Mouse (Mus musculus) limb, embryonic 12.5 days (tissue): ENCODE measurements around the gene Wdr46. TPM values are rescaled to one million over a fixed set of nuclear protein-coding genes. Genes with fewer than 3 reads are reported as not detected.
"Not testable (repeated sequence)": the region's sequence is repeated elsewhere in the genome, so short reads cannot be mapped to it uniquely, and the experiment has no call there.

ENCODE experiments used
- ATAC-seq: fragments of 200-750 bp; cut with Nextera tagmentation; 2 replicates; pipeline ENCODE4 v1.8.0; 2017; ENCODE audit warnings: low read depth, moderate TSS enrichment; ENCODE audit not compliant: insufficient number of reproducible peaks, insufficient read depth, low FRiP score, low TSS enrichment
- H3K27ac ChIP-seq: fragments of 300-500 bp; sonication (generic); 2 replicates; pipeline ENCODE4 v1.5.1; 2016; ENCODE audit warnings: mild to moderate bottlenecking, moderate library complexity
- H3K27me3 ChIP-seq: fragments of 300-500 bp; sonication (generic); 2 replicates; pipeline ENCODE4 v1.6.1; 2016; ENCODE audit warnings: mild to moderate bottlenecking, moderate library complexity
- H3K36me3 ChIP-seq: fragments of 300-500 bp; sonication (generic); 2 replicates; pipeline ENCODE4 v1.6.1; 2016; ENCODE audit warnings: mild to moderate bottlenecking, moderate library complexity
- H3K4me1 ChIP-seq: fragments of 300-500 bp; sonication (generic); replicated peaks from 2 replicates; pipeline ENCODE4 v1.6.1; 2016
- H3K4me2 ChIP-seq: fragments of 300-500 bp; sonication (generic); 2 replicates; pipeline ENCODE4 v1.6.1; 2016; ENCODE audit warnings: mild to moderate bottlenecking, moderate library complexity
- H3K4me3 ChIP-seq: fragments of 300-500 bp; sonication (generic); replicated peaks from 2 replicates; pipeline ENCODE4 v1.5.1; 2016; ENCODE audit warnings: mild to moderate bottlenecking
- H3K9ac ChIP-seq: fragments of 300-500 bp; sonication (generic); replicated peaks from 2 replicates; pipeline ENCODE4 v1.6.1; 2016; ENCODE audit warnings: mild to moderate bottlenecking, moderate library complexity
- H3K9me3 ChIP-seq: fragments of 300-500 bp; sonication (generic); 2 replicates; pipeline ENCODE4 v1.6.1; 2016; ENCODE audit warnings: mild to moderate bottlenecking, moderate library complexity
- WGBS: fragments of 180-500 bp; shearing (Covaris S2); methylation state at CpG from one replicate; pipeline ENCODE4 v1.1.7; 2016; 5-methylcytosine and 5-hydroxymethylcytosine counted together
- polyA plus RNA-seq: library from polyadenylated mRNA; unstranded; fragments of >200 nt; fragmentation: Nextera tagmentation; extraction: Ambion mirVana; gene quantifications from 2 replicates; pipeline ENCODE4 v1.2.1, GENCODE M21; 2016

The Wdr46 gene
- polyA plus RNA-seq, 1 experiment from 2014 or later = 45.8 TPM

DNA sequence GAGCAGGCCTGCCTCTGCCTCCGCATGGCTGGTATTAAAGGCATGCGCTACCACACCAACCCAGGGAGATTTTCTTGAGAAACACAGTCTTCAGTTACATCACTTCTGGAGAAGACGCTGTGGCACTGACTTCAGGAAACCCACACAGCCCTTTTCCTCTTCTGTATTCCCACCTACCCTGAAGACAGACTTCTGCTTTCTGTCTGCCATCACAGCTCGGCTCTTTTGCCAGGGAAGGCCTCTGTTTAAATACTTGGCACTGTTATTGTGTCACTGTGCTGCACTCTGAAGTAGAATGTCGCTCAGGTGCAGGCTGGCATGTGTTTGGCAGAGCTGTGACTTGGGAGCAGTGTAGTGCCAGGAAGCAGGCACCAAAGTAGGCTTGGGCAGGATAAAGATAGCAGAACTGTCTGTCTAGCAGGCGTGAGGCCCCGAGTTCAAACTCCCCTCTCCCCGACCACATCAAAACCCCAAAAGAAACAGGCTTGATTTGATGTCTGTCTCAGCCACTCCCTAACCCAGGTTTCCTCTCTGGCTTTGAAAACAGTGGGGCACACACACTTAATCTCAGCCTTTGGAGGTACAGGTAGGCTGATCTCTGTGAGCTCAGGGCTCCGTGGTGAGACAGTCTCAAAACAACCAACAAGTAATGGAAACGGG, 7.1 kb downstream of the Wdr46 start:
- Histone ChIP-seq H3K9me3 (no peaks in the 10 kb centered on the region), H3K27ac (no peak overlapping the region), H3K27me3 (no peaks in the 10 kb centered on the region), H3K36me3 (peaks cover 88% of the 10 kb centered on the region), H3K4me2 (no peak overlapping the region), H3K9ac (no peak overlapping the region), H3K4me1 (peaks cover 30% of the 10 kb centered on the region), H3K4me3 (no peak overlapping the region)
- 93% methylated on average over 10 of the region's 10 CpGs for WGBS
- ATAC-seq = no peak

DNA sequence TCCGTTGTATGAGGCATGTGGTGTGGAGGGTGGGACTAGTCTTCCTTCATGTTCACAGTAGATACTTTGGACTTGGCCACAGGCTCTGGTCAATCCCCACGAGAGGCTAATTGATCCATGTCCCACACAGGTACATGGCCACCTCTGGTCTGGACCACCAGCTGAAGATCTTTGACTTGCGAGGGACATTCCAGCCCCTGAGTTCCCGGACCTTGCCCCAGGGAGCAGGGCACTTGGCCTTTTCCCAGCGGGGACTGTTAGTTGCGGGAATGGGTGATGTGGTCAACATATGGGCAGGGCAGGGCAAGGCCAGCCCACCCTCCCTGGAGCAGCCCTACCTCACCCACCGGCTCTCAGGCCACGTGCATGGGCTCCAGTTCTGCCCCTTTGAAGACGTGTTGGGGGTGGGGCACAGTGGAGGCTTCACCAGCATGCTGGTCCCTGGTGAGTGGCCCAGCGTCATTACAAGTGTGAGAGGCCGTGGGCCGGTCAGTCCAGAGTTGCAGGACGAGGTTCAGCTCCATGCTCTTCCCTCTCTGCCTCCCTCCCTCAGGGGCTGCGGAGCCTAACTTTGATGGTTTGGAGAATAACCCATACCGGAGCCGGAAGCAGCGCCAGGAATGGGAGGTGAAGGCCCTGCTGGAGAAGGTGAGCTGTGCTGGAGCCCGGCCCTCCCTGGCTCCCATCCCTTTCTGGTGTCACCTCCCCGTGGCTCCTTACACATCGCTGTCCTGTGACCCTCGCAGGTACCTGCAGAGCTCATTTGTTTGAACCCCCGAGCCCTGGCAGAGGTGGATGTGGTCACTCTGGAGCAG, 7.8 kb downstream of the Wdr46 start:
- no peak overlapping the region for H3K9ac ChIP-seq
- H3K4me2 ChIP-seq = no peak overlapping the region
- H3K9me3 ChIP-seq = no peaks in the 10 kb centered on the region
- no peak for ATAC-seq
- WGBS = 83% methylated on average over 22 of the region's 22 CpGs
- H3K36me3 ChIP-seq = peaks cover 89% of the 10 kb centered on the region
- H3K4me1 ChIP-seq = peaks cover 38% of the 10 kb centered on the region
- H3K4me3 ChIP-seq = no peak overlapping the region
- H3K27ac ChIP-seq = no peak overlapping the region
- no peaks in the 10 kb centered on the region for H3K27me3 ChIP-seq

DNA sequence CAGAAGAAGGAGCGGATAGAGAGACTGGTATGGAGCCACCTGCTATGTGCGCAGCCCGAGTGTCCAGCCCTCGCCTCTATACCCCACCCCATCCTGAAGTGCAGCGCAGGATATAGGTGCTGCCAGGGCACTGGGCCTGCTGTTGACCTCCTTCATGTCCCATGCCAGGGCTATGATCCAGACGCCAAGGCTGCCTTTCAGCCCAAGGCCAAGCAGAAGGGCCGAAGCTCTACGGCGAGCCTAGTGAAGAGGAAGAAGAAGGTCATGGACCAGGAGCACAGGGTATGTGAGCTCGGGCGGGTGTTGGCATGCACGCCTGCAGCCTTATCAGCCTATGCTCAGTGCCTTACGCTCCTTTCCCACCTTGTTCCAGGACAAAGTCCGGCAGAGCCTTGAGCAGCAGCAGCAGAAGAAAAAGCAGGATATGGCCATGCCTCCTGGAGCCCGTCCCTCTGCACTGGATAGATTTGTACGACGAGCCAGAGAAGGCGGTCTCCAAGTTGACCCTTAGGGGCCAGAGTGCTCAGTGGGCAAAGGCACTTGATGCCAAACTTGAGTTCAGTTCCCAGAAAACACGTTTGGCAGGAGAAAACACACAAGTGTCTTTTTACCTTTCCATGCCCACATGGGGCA, 8.6 kb downstream of the Wdr46 start:
- peaks cover 45% of the 10 kb centered on the region for H3K4me1 ChIP-seq
- no peaks in the 10 kb centered on the region for H3K9me3 ChIP-seq

GRCm38 (mm10) chr17:33950131-33950625, 9.7 kb downstream of the Wdr46 start:
- H3K9me3 ChIP-seq = no peaks in the 10 kb centered on the region
- peak overlapping the region; percentile 99 for H3K4me2 ChIP-seq
- H3K27ac ChIP-seq = peak overlapping the region; percentile 94
- H3K4me3 ChIP-seq = peak overlapping the region; percentile 49
- no peak for ATAC-seq
- H3K4me1 ChIP-seq = peaks cover 53% of the 10 kb centered on the region
- peaks cover 84% of the 10 kb centered on the region for H3K36me3 ChIP-seq
- 79% methylated on average over 10 of the region's 10 CpGs for WGBS
- no peaks in the 10 kb centered on the region for H3K27me3 ChIP-seq
- peak overlapping the region; percentile 70; the same call in 1 of the 2 replicates for H3K9ac ChIP-seq

More for the DNA sequence above, 8.6 kb downstream of the Wdr46 start:
- Histone ChIP-seq H3K27ac (0 out of 2 replicates have a peak overlapping the region, but pooled peaks have one; percentile 41), H3K27me3 (no peaks in the 10 kb centered on the region), H3K4me3 (no peak overlapping the region), H3K4me2 (no peak overlapping the region), H3K36me3 (peaks cover 89% of the 10 kb centered on the region), H3K9ac (no peak overlapping the region)
- 89% methylated on average over 19 of the region's 19 CpGs for WGBS
- no peak for ATAC-seq

DNA sequence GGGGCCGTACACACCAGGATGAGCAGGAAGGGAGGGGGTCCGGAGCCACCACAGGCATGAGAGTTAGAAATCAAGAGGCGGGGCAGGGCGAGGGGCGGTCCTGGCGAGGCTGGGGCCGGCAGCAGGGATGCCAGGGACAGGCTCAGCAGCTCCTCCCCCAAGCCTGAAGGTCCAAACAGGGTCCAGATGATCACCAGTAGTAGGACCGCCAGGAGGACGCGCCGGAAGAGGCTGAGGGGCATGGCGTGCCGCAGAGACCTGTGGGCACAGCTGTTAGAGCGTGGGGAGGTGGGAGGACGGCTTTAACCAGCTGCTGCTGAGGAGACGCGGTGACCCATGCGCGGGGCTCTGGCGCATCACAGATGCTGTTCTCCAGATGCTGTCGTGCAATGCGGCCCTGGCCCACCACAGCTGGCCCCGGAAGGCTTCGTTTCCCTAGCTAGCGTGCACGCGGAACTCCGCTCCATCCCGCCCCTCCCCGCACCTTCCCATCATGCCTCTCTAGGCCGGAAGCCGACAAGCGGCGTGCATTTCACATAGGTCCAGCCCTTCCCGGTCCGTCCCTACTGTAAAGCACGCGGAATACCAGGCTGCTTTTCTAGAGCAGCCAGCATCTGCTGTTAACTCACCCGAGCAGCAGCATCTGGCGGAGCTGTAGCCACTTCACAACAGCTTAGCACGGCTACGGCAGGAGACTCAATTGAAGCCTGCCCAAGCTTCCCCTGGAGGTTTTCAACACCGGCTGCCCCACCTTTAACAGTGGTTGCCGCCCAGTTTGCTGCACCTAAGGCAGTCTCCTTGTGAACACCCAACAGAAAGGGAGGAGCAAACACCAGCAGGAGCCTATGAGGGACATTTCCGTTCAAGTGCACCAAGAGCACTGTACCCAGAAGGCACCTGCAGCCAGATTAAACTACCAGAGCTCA, 10.8 kb downstream of the Wdr46 start, which contains the start of gene B3galt4:
Gene B3galt4 (minus strand): TSS at position 468 of the 926 bp plus-strand sequence.
- Histone ChIP-seq H3K4me1 (peaks cover 53% of the 10 kb centered on the region), H3K9ac (peak within 1 kb of the TSS; percentile 70), H3K4me3 (peak within 1 kb of the TSS; percentile 49), H3K27me3 (no peaks in the 10 kb centered on the region), H3K4me2 (peak within 1 kb of the TSS; percentile 99), H3K9me3 (no peaks in the 10 kb centered on the region), H3K36me3 (peaks cover 73% of the 10 kb centered on the region), H3K27ac (peak within 1 kb of the TSS; percentile 94)
- ATAC-seq = peak; percentile 76
- WGBS = under 1% methylated on average over 45 of the region's 45 CpGs

DNA sequence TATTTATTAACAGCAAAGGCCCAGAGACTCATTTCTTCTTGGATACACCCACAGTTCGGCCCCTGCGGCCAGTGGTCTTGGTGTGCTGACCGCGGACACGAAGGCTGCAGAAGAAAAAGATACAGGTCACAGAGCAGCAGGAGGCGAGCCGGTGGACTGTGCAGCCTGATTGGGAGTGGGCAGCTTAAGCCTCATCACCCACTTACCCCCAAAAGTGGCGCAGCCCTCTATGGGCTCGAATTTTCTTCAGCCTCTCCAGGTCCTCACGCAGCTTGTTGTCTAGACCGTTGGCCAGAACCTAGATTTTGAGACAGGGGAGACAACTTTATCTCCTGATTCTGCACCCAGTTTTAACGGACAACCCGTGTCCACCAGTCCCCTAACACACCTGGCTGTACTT, 11.6 kb downstream of the Wdr46 start:
- H3K9me3 ChIP-seq, H3K27me3 ChIP-seq, ATAC-seq: not testable (repeated sequence)
- H3K27ac ChIP-seq = peak overlapping the region; percentile 94
- peak overlapping the region; percentile 70; the same call in 1 of the 2 replicates for H3K9ac ChIP-seq
- H3K4me1 ChIP-seq = peaks cover 59% of the 10 kb centered on the region
- peaks cover 67% of the 10 kb centered on the region for H3K36me3 ChIP-seq
- peak overlapping the region; percentile 99 for H3K4me2 ChIP-seq
- 75% methylated on average over 13 of the region's 13 CpGs for WGBS
- H3K4me3 ChIP-seq = peak overlapping the region; percentile 49

DNA sequence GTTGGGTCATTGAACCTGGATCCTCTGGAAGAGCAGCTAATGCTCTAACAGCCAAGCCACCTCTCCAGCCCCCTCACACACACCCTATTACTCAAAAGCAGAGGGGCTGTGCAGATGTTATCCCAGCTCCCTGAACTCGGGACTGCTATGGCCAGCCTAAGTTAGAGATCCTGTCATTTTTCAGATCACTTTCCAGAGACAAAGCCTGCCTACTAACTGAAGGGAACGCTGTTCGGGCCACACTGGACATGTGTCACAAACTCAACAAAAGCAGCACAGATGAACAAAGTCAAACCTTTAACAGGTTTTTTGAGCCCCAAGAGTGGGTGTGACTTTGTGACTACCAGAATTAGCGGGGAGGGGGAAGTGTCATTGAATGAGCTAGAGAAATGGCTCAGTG, 12.4 kb downstream of the Wdr46 start:
- peaks cover 59% of the 10 kb centered on the region for H3K36me3 ChIP-seq
- no peaks in the 10 kb centered on the region for H3K27me3 ChIP-seq
- H3K4me3 ChIP-seq = peak overlapping the region; percentile 1; the same call in 1 of the 2 replicates
- H3K4me2 ChIP-seq = peak overlapping the region; percentile 99
- H3K4me1 ChIP-seq = peaks cover 67% of the 10 kb centered on the region
- 88% methylated on average over 4 of the region's 4 CpGs for WGBS
- ATAC-seq = no peak
- H3K27ac ChIP-seq = 0 out of 2 replicates have a peak overlapping the region, but pooled peaks have one; percentile 14
- no peaks in the 10 kb centered on the region for H3K9me3 ChIP-seq
- no peak overlapping the region; the same call in none of the 2 replicates for H3K9ac ChIP-seq

- Histone ChIP-seq H3K4me3 (peak overlapping the region; percentile 95), H3K9me3 (no peaks in the 10 kb centered on the region), H3K27ac (no peak overlapping the region; the same call in 1 of the 2 replicates), H3K27me3 (no peaks in the 10 kb centered on the region), H3K36me3 (peaks cover 55% of the 10 kb centered on the region), H3K9ac (peak overlapping the region; percentile 45), H3K4me1 (peaks cover 68% of the 10 kb centered on the region), H3K4me2 (peak overlapping the region; percentile 99)
- ATAC-seq = no peak
- 81% methylated on average over 3 of the region's 3 CpGs for WGBS
Measured at GRCm38 (mm10) chr17:33953310-33953709, 12.8 kb downstream of the Wdr46 start.

GRCm38 (mm10) chr17:33953961-33954565, 13.6 kb downstream of the Wdr46 start:
- H3K36me3 ChIP-seq = peaks cover 55% of the 10 kb centered on the region
- 37% methylated on average over 5 of the region's 5 CpGs for WGBS
- peaks cover 68% of the 10 kb centered on the region for H3K4me1 ChIP-seq
- no peaks in the 10 kb centered on the region for H3K27me3 ChIP-seq
- no peaks in the 10 kb centered on the region for H3K9me3 ChIP-seq
- peak overlapping the region; percentile 99 for H3K4me2 ChIP-seq
- peak overlapping the region; percentile 98 for H3K9ac ChIP-seq
- peak overlapping the region; percentile 95 for H3K27ac ChIP-seq
- peak overlapping the region; percentile 95 for H3K4me3 ChIP-seq
- ATAC-seq = no peak
